Mouse (Mus musculus) MEL (cell line): ENCODE results near the gene Ormdl2. TPM values are rescaled to one million over a fixed set of nuclear protein-coding genes. Genes with fewer than 3 reads are reported as not detected.

ENCODE experiments used
- DNase-seq: peaks from one replicate; pipeline ENCODE4 v3.0.0; 2011; ENCODE audit warnings: low read depth, low spot score
- H3K27ac ChIP-seq: 2 replicates; pipeline ENCODE4 v1.5.1; 2012; ENCODE audit warnings: low read depth, mild to moderate bottlenecking, control low read depth, low read length, moderate library complexity; ENCODE audit not compliant: control insufficient read depth
- H3K27me3 ChIP-seq, 2 experiments: fragments of 150-350 bp in 1 of 2; sonication (generic) in 1 of 2; 2 replicates each; pipeline ENCODE4 v1.6.1; 2012; ENCODE audit warnings: low read length in 2 of 2, mild to moderate bottlenecking in 2 of 2, improper control_type of control experiment in 1 of 2, moderate library complexity in 1 of 2; ENCODE audit not compliant: insufficient read depth in 2 of 2, control insufficient read depth in 1 of 2
- H3K36me3 ChIP-seq, 2 experiments: 2 replicates each; pipeline ENCODE4 v1.6.1; 2012 to 2014; ENCODE audit warnings: low read length in 2 of 2, improper control_type of control experiment in 1 of 2, inconsistent platforms in 1 of 2, mild to moderate bottlenecking in 1 of 2; ENCODE audit not compliant: insufficient read depth in 2 of 2, control insufficient read depth in 1 of 2
- H3K4me1 ChIP-seq, 2 experiments: fragments of 150-350 bp in 1 of 2; sonication (generic) in 1 of 2; 2 replicates each; pipeline ENCODE4 v1.6.1; 2012; ENCODE audit warnings: low read length in 2 of 2, improper control_type of control experiment in 1 of 2, mild to moderate bottlenecking in 1 of 2; ENCODE audit not compliant: insufficient read depth in 2 of 2, control insufficient read depth in 1 of 2
- H3K4me3 ChIP-seq, 2 experiments: fragments of 150-350 bp in 1 of 2; sonication (generic) in 1 of 2; 2 replicates each; pipeline ENCODE4 v1.5.1; 2012; ENCODE audit warnings: low read depth in 2 of 2, low read length in 2 of 2, mild to moderate bottlenecking in 2 of 2, moderate library complexity in 2 of 2, control low read depth in 1 of 2, improper control_type of control experiment in 1 of 2; ENCODE audit not compliant: control insufficient read depth in 1 of 2, insufficient read depth in 1 of 2
- H3K79me2 ChIP-seq: 2 replicates; pipeline ENCODE4 v1.6.1; 2012; ENCODE audit warnings: mild to moderate bottlenecking, low read length, moderate library complexity; ENCODE audit not compliant: control insufficient read depth, poor library complexity, insufficient read depth
- H3K9ac ChIP-seq: 2 replicates; pipeline ENCODE4 v1.6.1; 2012; ENCODE audit warnings: low read depth, mild to moderate bottlenecking, control low read depth, low read length, moderate library complexity; ENCODE audit not compliant: control insufficient read depth, poor library complexity, severe bottlenecking
- H3K9me3 ChIP-seq: fragments of 150-350 bp; sonication (generic); replicated peaks from 2 replicates; pipeline ENCODE4 v1.6.1; 2012; ENCODE audit warnings: mild to moderate bottlenecking, low read length, improper control_type of control experiment, moderate library complexity; ENCODE audit not compliant: insufficient read depth
- CHD1 ChIP-seq: IDR thresholded peaks from 2 replicates; pipeline ENCODE4 v1.6.1; 2012; ENCODE audit warnings: low read depth, mild to moderate bottlenecking, inconsistent platforms, low read length, improper control_type of control experiment
- CHD2 ChIP-seq: IDR thresholded peaks from 2 replicates; pipeline ENCODE4 v1.6.1; 2011; ENCODE audit warnings: low read length, improper control_type of control experiment
- CTCF ChIP-seq, 3 experiments: IDR thresholded peaks in 2 of 3; conservative IDR thresholded peaks in 1 of 3; 2 replicates each; pipeline ENCODE4 v1.5.1; 2011 to 2012; ENCODE audit warnings: low read length in 3 of 3, low read depth in 2 of 3, mild to moderate bottlenecking in 2 of 3, improper control_type of control experiment in 1 of 3, inconsistent platforms in 1 of 3, mixed read lengths in 1 of 3, moderate library complexity in 1 of 3; ENCODE audit not compliant: control insufficient read depth in 1 of 3, insufficient read depth in 1 of 3, poor library complexity in 1 of 3, severe bottlenecking in 1 of 3
- E2F4 ChIP-seq: IDR thresholded peaks from 2 replicates; pipeline ENCODE4 v1.6.1; 2011; ENCODE audit warnings: low read depth, low read length, improper control_type of control experiment, borderline replicate concordance
- ELF1 ChIP-seq: IDR thresholded peaks from 2 replicates; pipeline ENCODE4 v1.6.1; 2014; ENCODE audit warnings: low read depth, mild to moderate bottlenecking, inconsistent platforms, low read length, improper control_type of control experiment, moderate library complexity
- EP300 ChIP-seq, 2 experiments: IDR thresholded peaks; 2 replicates each; pipeline ENCODE4 v1.6.1; 2011; ENCODE audit warnings: improper control_type of control experiment in 2 of 2, low read length in 2 of 2, low read depth in 1 of 2, mild to moderate bottlenecking in 1 of 2
- ETS1 ChIP-seq: IDR thresholded peaks from 2 replicates; pipeline ENCODE4 v1.6.1; 2012; ENCODE audit warnings: low read depth, mild to moderate bottlenecking, inconsistent platforms, low read length, improper control_type of control experiment, moderate library complexity
- GABPA ChIP-seq: IDR thresholded peaks from 2 replicates; pipeline ENCODE4 v1.6.1; 2012; ENCODE audit warnings: low read depth, mild to moderate bottlenecking, inconsistent platforms, low read length, improper control_type of control experiment, moderate library complexity
- GATA1 ChIP-seq: IDR thresholded peaks from 2 replicates; pipeline ENCODE4 v1.6.1; 2011; ENCODE audit warnings: low read depth, low read length, improper control_type of control experiment
- JUND ChIP-seq: IDR thresholded peaks from 2 replicates; pipeline ENCODE4 v1.6.1; 2011; ENCODE audit warnings: low read depth, mild to moderate bottlenecking, improper control_type of control experiment, low read length
- KAT2A ChIP-seq: conservative IDR thresholded peaks from 2 replicates; pipeline ENCODE4 v1.6.1; 2012; ENCODE audit warnings: low read depth, low read length, improper control_type of control experiment, inconsistent platforms
- MAFK ChIP-seq: IDR thresholded peaks from 2 replicates; pipeline ENCODE4 v1.6.1; 2011; ENCODE audit warnings: low read depth, mild to moderate bottlenecking, low read length, improper control_type of control experiment, borderline replicate concordance
- MAX ChIP-seq: IDR thresholded peaks from 2 replicates; pipeline ENCODE4 v1.6.1; 2011; ENCODE audit warnings: low read length, improper control_type of control experiment
- MAZ ChIP-seq: IDR thresholded peaks from 2 replicates; pipeline ENCODE4 v1.6.1; 2012; ENCODE audit warnings: low read depth, mild to moderate bottlenecking, inconsistent platforms, low read length, improper control_type of control experiment
- MEF2A ChIP-seq: IDR thresholded peaks from 2 replicates; pipeline ENCODE4 v1.6.1; 2014; ENCODE audit warnings: low read depth, mild to moderate bottlenecking, inconsistent platforms, low read length, improper control_type of control experiment; ENCODE audit not compliant: poor library complexity, insufficient replicate concordance, severe bottlenecking; ENCODE audit errors: extremely low read depth
- MXI1 ChIP-seq: IDR thresholded peaks from 2 replicates; pipeline ENCODE4 v1.6.1; 2011; ENCODE audit warnings: mild to moderate bottlenecking, low read depth, low read length, improper control_type of control experiment
- MYC ChIP-seq: IDR thresholded peaks from 2 replicates; pipeline ENCODE4 v1.6.1; 2011; ENCODE audit warnings: low read depth, mild to moderate bottlenecking, low read length, improper control_type of control experiment, moderate library complexity
- NELFE ChIP-seq: IDR thresholded peaks from 2 replicates; pipeline ENCODE4 v1.6.1; 2011; ENCODE audit warnings: low read depth, low read length, improper control_type of control experiment
- NRF1 ChIP-seq: IDR thresholded peaks from 2 replicates; pipeline ENCODE4 v1.6.1; 2014; ENCODE audit warnings: low read depth, mild to moderate bottlenecking, inconsistent platforms, low read length, improper control_type of control experiment, moderate library complexity; ENCODE audit not compliant: poor library complexity, insufficient read depth, severe bottlenecking
- POLR2A ChIP-seq, 2 experiments: IDR thresholded peaks; 2 replicates each; pipeline ENCODE4 v1.6.1; 2011 to 2012; ENCODE audit warnings: low read length in 2 of 2, mild to moderate bottlenecking in 2 of 2, control low read depth in 1 of 2, improper control_type of control experiment in 1 of 2, low read depth in 1 of 2, moderate library complexity in 1 of 2; ENCODE audit not compliant: control insufficient read depth in 1 of 2, insufficient read depth in 1 of 2, poor library complexity in 1 of 2
- POLR2AphosphoS2 ChIP-seq: IDR thresholded peaks from 2 replicates; pipeline ENCODE4 v1.6.1; 2011; ENCODE audit warnings: low read length, improper control_type of control experiment
- RAD21 ChIP-seq: IDR thresholded peaks from 2 replicates; pipeline ENCODE4 v1.6.1; 2011; ENCODE audit warnings: mild to moderate bottlenecking, low read depth, low read length, improper control_type of control experiment
- RCOR1 ChIP-seq: IDR thresholded peaks from 2 replicates; pipeline ENCODE4 v1.6.1; 2012; ENCODE audit warnings: low read depth, mild to moderate bottlenecking, inconsistent platforms, low read length, improper control_type of control experiment
- SMC3 ChIP-seq: IDR thresholded peaks from 2 replicates; pipeline ENCODE4 v1.6.1; 2011; ENCODE audit warnings: low read depth, low read length, improper control_type of control experiment
- TAL1 ChIP-seq: IDR thresholded peaks from 2 replicates; pipeline ENCODE4 v1.6.1; 2012; ENCODE audit warnings: mild to moderate bottlenecking, inconsistent platforms, low read length, moderate library complexity, mixed read lengths
- TBP ChIP-seq: IDR thresholded peaks from 2 replicates; pipeline ENCODE4 v1.8.0; 2011; ENCODE audit warnings: low read depth, low read length, improper control_type of control experiment
- TCF12 ChIP-seq: IDR thresholded peaks from 2 replicates; pipeline ENCODE4 v1.6.1; 2014; ENCODE audit warnings: low read depth, mild to moderate bottlenecking, inconsistent platforms, low read length, improper control_type of control experiment, moderate library complexity
- UBTF ChIP-seq: IDR thresholded peaks from 2 replicates; pipeline ENCODE4 v1.6.1; 2012; ENCODE audit warnings: low read depth, mild to moderate bottlenecking, inconsistent platforms, low read length, improper control_type of control experiment, moderate library complexity, borderline replicate concordance; ENCODE audit not compliant: insufficient read depth
- USF1 ChIP-seq: IDR thresholded peaks from 2 replicates; pipeline ENCODE4 v1.6.1; 2014; ENCODE audit warnings: low read depth, mild to moderate bottlenecking, inconsistent platforms, low read length, improper control_type of control experiment, moderate library complexity
- USF2 ChIP-seq, 2 experiments: IDR thresholded peaks; 2 replicates each; pipeline ENCODE4 v1.6.1; 2011 to 2012; ENCODE audit warnings: improper control_type of control experiment in 2 of 2, low read length in 2 of 2, borderline replicate concordance in 1 of 2, inconsistent platforms in 1 of 2, low read depth in 1 of 2, mild to moderate bottlenecking in 1 of 2; ENCODE audit not compliant: insufficient read depth in 1 of 2
- ZKSCAN1 ChIP-seq: IDR thresholded peaks from 2 replicates; pipeline ENCODE4 v1.6.1; 2012; ENCODE audit warnings: low read depth, mild to moderate bottlenecking, inconsistent platforms, low read length, improper control_type of control experiment, moderate library complexity
- ZMIZ1 ChIP-seq: IDR thresholded peaks from 2 replicates; pipeline ENCODE4 v1.6.1; 2012; ENCODE audit warnings: low read depth, mild to moderate bottlenecking, inconsistent platforms, low read length, improper control_type of control experiment, moderate library complexity
- polyA plus RNA-seq, 2 experiments: library from polyadenylated mRNA; stranded (reverse) in 1 of 2; unstranded in 1 of 2; fragments of >175 nt in 1 of 2; fragments of >200 nt in 1 of 2; gene quantifications; 2 replicates each; pipeline versions ENCODE4 v1.2.1 to v1.2.4; 2012; ENCODE audit warnings: low replicate concordance in 2 of 2, low read depth in 1 of 2; ENCODE audit not compliant: insufficient read length in 2 of 2, insufficient read depth in 1 of 2, missing spikeins in 1 of 2
- total RNA-seq: library from RNA; depleted of rRNA; stranded (reverse); fragments of 300-350 nt; gene quantifications from 2 replicates; pipeline ENCODE4 v1.2.3, GENCODE M21; 2012

Gene Ormdl2
- total and polyA plus RNA-seq, 3 experiments: 100 to 278 (median 114) TPM

GRCm38 (mm10) chr10:128843260-128843659 is 21.8 kb upstream of the Ormdl2 start:
- no peak for DNase-seq
- Histone ChIP-seq H3K4me3 (no peak overlapping the region), H3K9ac (no peak overlapping the region), H3K79me2 (0 out of 2 replicates have a peak, but pooled peaks cover 2% of the 10 kb centered on the region), H3K27me3 (no peaks in the 10 kb centered on the region), H3K27ac (no peak overlapping the region), H3K9me3 (no peaks in the 10 kb centered on the region), H3K4me1 (peaks cover 15 to 21% of the 10 kb centered on the region in 2 experiments), H3K36me3 (peaks cover 28 to 49% of the 10 kb centered on the region in 2 experiments)
- no peak for TF ChIP-seq MYC

DNA sequence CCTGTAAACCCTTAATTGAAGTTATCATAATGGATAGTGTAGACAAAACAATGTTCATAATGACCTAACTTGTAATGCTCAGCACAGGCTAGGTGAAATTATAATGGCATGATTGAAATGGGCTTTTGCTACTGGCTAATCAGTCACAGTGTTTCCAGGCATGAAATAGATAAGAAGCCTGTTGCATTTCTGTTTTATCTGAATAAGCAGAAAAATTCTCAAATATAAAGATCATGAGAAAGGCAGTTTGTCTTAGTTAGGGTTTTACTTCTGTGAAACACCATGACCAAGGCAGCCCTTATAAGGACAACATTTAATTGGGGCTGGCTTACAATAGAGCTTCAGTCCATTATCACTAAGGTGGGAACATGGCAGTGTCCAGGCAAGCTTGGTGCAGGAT is 19.2 kb upstream of the Ormdl2 start:
- Histone ChIP-seq H3K4me3 (no peak overlapping the region), H3K36me3 (peaks cover 29 to 38% of the 10 kb centered on the region in 2 experiments), H3K4me1 (peaks cover 15 to 23% of the 10 kb centered on the region in 2 experiments), H3K9ac (no peak overlapping the region), H3K79me2 (0 out of 2 replicates have a peak, but pooled peaks cover 4% of the 10 kb centered on the region), H3K9me3 (no peaks in the 10 kb centered on the region), H3K27ac (no peak overlapping the region), H3K27me3 (no peaks in the 10 kb centered on the region)
- peak; percentile 38 for DNase-seq
- TF ChIP-seq CHD1: no peak
- TF ChIP-seq USF1: no peak
- no peak for TF ChIP-seq MAX
- no peak for TF ChIP-seq RCOR1
- no peak for TF ChIP-seq GABPA
- no peak for TF ChIP-seq MAZ
- TF ChIP-seq TAL1: 0 out of 2 replicates have a peak, but pooled peaks have one; percentile 14
- TF ChIP-seq NRF1: no peak
- no peak for TF ChIP-seq ELF1
- no peak for TF ChIP-seq CHD2
- TF ChIP-seq EP300 (IDR thresholded peaks at IDR 0.05; ENCODE audit: low read depth in 1 of 2, low read length in 2 of 2): peak; percentile 75 to 81; a peak in 3 of 4 replicates
- TF ChIP-seq TBP: no peak
- no peak for TF ChIP-seq SMC3
- TF ChIP-seq POLR2A (IDR thresholded peaks at IDR 0.05; ENCODE audit: control insufficient read depth in 1 of 2, insufficient read depth in 1 of 2, low read depth in 1 of 2, low read length in 2 of 2, poor library complexity in 1 of 2): no peak
- TF ChIP-seq UBTF: no peak
- TF ChIP-seq ETS1: peak; percentile 58; the same call in 1 of the 2 replicates
- no peak for TF ChIP-seq MEF2A
- TF ChIP-seq ZMIZ1: no peak
- TF ChIP-seq ZKSCAN1: no peak
- peak; percentile 80 for TF ChIP-seq GATA1
- TF ChIP-seq TCF12: peak; percentile 84
- TF ChIP-seq RAD21: no peak
- no peak for TF ChIP-seq KAT2A
- TF ChIP-seq E2F4: no peak
- no peak for TF ChIP-seq USF2 (IDR thresholded peaks at IDR 0.05; ENCODE audit: borderline replicate concordance in 1 of 2, insufficient read depth in 1 of 2, low read depth in 1 of 2, low read length in 2 of 2)
- TF ChIP-seq NELFE: no peak
- no peak for TF ChIP-seq POLR2AphosphoS2
- no peak for TF ChIP-seq JUND
- TF ChIP-seq MAFK: no peak
- no peak for TF ChIP-seq MXI1
- no peak for TF ChIP-seq CTCF (IDR thresholded peaks at IDR 0.05 in 2 of 3, conservative IDR thresholded peaks at IDR 0.05 in 1 of 3; ENCODE audit: control insufficient read depth in 1 of 3, insufficient read depth in 1 of 3, low read depth in 2 of 3, low read length in 3 of 3, poor library complexity in 1 of 3, severe bottlenecking in 1 of 3)
- TF ChIP-seq MYC: no peak
